Mouse (Mus musculus): Measurements from ENCODE around the gene Ube2c. TPM values are rescaled to one million over a fixed set of nuclear protein-coding genes. Genes with fewer than 3 reads are reported as not detected.

Gene Ube2c
- total and polyA plus RNA-seq, 3 experiments = 177 to 365 (median 257) TPM

DNA sequence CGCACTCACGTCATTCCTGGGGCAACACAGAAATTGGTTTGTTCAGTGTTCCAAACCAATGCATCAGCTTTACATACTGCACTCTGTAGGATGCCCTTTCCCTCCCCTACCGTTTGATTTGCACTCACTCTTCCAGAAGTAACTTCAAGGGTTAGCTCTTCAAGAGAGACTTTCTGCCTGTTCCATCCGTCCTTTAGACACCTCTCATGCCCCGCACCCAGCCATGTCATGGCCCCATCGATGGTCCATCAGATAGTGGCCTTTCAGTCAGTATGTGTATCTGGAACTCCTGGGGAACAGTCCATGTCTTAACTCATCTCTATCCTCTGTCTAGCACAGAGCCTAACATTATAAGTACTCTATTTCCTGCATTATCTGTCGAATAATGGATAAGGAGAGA is 7.1 kb upstream of the Ube2c start:
- peaks cover 4 to 8% of the 10 kb centered on the region in 2 experiments for H3K36me3 ChIP-seq (ENCODE audit: control insufficient read depth in 1 of 2, insufficient read depth in 2 of 2, low read length in 2 of 2)
- no peak overlapping the region for H3K4me3 ChIP-seq (ENCODE audit: control insufficient read depth in 1 of 2, insufficient read depth in 1 of 2, low read depth in 2 of 2, low read length in 2 of 2)
- no peaks in the 10 kb centered on the region for H3K4me1 ChIP-seq (ENCODE audit: control insufficient read depth in 1 of 2, insufficient read depth in 2 of 2, low read length in 2 of 2)

DNA sequence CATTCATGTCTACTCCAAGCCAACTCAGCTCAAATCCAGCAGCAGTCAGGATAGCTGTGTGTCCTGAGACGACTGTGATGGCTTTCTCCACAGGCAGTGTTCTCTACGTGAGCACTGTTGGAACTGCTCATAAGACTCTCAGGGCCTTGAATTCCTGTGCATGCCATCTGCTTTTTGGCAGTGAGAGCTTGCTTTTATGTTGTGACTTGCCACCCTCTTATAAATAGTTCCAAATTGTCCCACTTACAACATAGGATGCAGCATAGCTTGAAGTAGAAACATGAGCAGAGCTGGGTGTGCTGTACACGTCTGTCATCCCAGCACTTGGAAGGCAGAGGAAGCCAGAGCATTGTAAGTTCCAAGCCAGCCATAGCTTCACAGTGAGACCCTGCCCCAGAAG is 3.9 kb upstream of the Ube2c start:
- DNase-seq (ENCODE audit: low read depth, low spot score) = no peak
- Histone ChIP-seq H3K79me2 (ENCODE audit: control insufficient read depth, insufficient read depth, low read length, poor library complexity) (peaks cover 13% of the 10 kb centered on the region), H3K36me3 (ENCODE audit: control insufficient read depth in 1 of 2, insufficient read depth in 2 of 2, low read length in 2 of 2) (peaks cover 0 to 2% of the 10 kb centered on the region in 2 experiments; a peak in 3 of 4 replicates), H3K27ac (ENCODE audit: control insufficient read depth, low read depth, low read length) (no peak overlapping the region), H3K27me3 (ENCODE audit: control insufficient read depth in 1 of 2, insufficient read depth in 2 of 2, low read length in 2 of 2) (no peaks in the 10 kb centered on the region), H3K9ac (ENCODE audit: control insufficient read depth, low read depth, low read length, poor library complexity, severe bottlenecking) (no peak overlapping the region), H3K9me3 (replicated peaks; ENCODE audit: insufficient read depth, low read length) (no peaks in the 10 kb centered on the region), H3K4me1 (ENCODE audit: control insufficient read depth in 1 of 2, insufficient read depth in 2 of 2, low read length in 2 of 2) (peaks cover 0 to 3% of the 10 kb centered on the region in 2 experiments; a peak in 1 of 4 replicates), H3K4me3 (ENCODE audit: control insufficient read depth in 1 of 2, insufficient read depth in 1 of 2, low read depth in 2 of 2, low read length in 2 of 2) (no peak overlapping the region)
- TF ChIP-seq E2F4 (IDR thresholded peaks at IDR 0.05; ENCODE audit: borderline replicate concordance, low read depth, low read length) (no peak), MXI1 (IDR thresholded peaks at IDR 0.05; ENCODE audit: low read depth, low read length) (no peak), CTCF (IDR thresholded peaks at IDR 0.05 in 2 of 3, conservative IDR thresholded peaks at IDR 0.05 in 1 of 3; ENCODE audit: control insufficient read depth in 1 of 3, insufficient read depth in 1 of 3, low read depth in 2 of 3, low read length in 3 of 3, poor library complexity in 1 of 3, severe bottlenecking in 1 of 3) (no peak), ZNF384 (IDR thresholded peaks at IDR 0.05; ENCODE audit: low read depth, low read length) (no peak), RCOR1 (IDR thresholded peaks at IDR 0.05; ENCODE audit: low read depth, low read length) (no peak), USF1 (IDR thresholded peaks at IDR 0.05; ENCODE audit: low read depth, low read length) (no peak), MAFK (IDR thresholded peaks at IDR 0.05; ENCODE audit: borderline replicate concordance, low read depth, low read length) (no peak), MEF2A (IDR thresholded peaks at IDR 0.05; ENCODE audit: extremely low read depth, insufficient replicate concordance, low read depth, low read length, poor library complexity, severe bottlenecking) (no peak)

More for the DNA sequence above, 7.1 kb upstream of the Ube2c start:
- Histone ChIP-seq H3K9me3 (replicated peaks; ENCODE audit: insufficient read depth, low read length) (no peaks in the 10 kb centered on the region), H3K9ac (ENCODE audit: control insufficient read depth, low read depth, low read length, poor library complexity, severe bottlenecking) (no peak overlapping the region), H3K27ac (ENCODE audit: control insufficient read depth, low read depth, low read length) (no peak overlapping the region), H3K27me3 (ENCODE audit: control insufficient read depth in 1 of 2, insufficient read depth in 2 of 2, low read length in 2 of 2) (no peaks in the 10 kb centered on the region), H3K79me2 (ENCODE audit: control insufficient read depth, insufficient read depth, low read length, poor library complexity) (no peaks in the 10 kb centered on the region)
- no peak for DNase-seq (ENCODE audit: low read depth, low spot score)
- no peak for TF ChIP-seq MYC (IDR thresholded peaks at IDR 0.05; ENCODE audit: low read depth, low read length)
- TF ChIP-seq GABPA (IDR thresholded peaks at IDR 0.05; ENCODE audit: low read depth, low read length) = no peak
- no peak for TF ChIP-seq ZC3H11A (IDR thresholded peaks at IDR 0.05; ENCODE audit: low read depth, low read length)

DNA sequence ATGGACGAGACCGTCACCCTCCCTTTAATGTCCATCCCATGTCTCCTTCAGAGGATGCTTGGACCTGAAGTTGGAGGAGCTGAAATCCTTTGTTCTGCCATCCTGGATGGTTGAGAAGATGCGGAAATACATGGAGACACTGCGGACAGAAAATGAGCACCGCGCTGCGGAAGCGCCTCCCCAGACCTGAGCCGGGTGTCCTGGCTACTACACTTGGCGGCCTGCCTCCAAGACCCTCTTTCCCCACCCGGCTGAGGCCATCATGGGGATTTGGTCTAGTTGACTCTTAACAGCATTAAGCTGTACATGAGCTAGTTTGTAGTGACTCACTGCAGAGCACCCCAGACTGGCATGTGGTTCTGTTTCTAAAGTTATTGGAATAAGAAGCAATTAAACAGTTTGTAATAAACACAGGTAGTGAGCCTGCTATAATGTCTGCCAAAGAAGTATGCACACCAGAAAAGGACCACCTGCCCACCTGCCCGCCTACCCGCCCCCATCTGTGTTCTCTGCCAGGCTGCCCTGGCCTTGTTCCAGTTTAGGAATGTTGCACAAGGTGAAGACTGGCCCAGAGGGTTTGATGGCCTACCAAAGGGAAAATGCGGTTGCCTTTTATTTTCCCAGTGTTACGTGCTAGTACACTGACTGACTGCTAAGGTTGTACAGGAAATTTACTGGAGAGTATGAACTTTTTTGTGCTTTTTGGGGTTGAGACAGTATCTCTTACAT is 1.7 kb upstream of the Ube2c start:
- Histone ChIP-seq H3K9me3 (replicated peaks; ENCODE audit: insufficient read depth, low read length) (no peaks in the 10 kb centered on the region), H3K79me2 (ENCODE audit: control insufficient read depth, insufficient read depth, low read length, poor library complexity) (peaks cover 24% of the 10 kb centered on the region), H3K27ac (ENCODE audit: control insufficient read depth, low read depth, low read length) (no peak overlapping the region), H3K36me3 (ENCODE audit: control insufficient read depth in 1 of 2, insufficient read depth in 2 of 2, low read length in 2 of 2) (peaks cover 2 to 22% of the 10 kb centered on the region in 2 experiments), H3K4me3 (ENCODE audit: control insufficient read depth in 1 of 2, insufficient read depth in 1 of 2, low read depth in 2 of 2, low read length in 2 of 2) (no peak overlapping the region), H3K4me1 (ENCODE audit: control insufficient read depth in 1 of 2, insufficient read depth in 2 of 2, low read length in 2 of 2) (peaks cover 3 to 21% of the 10 kb centered on the region in 2 experiments; a peak in 3 of 4 replicates), H3K9ac (ENCODE audit: control insufficient read depth, low read depth, low read length, poor library complexity, severe bottlenecking) (no peak overlapping the region), H3K27me3 (ENCODE audit: control insufficient read depth in 1 of 2, insufficient read depth in 2 of 2, low read length in 2 of 2) (no peaks in the 10 kb centered on the region)
- no peak for DNase-seq (ENCODE audit: low read depth, low spot score)
- TF ChIP-seq MEF2A (IDR thresholded peaks at IDR 0.05; ENCODE audit: extremely low read depth, insufficient replicate concordance, low read depth, low read length, poor library complexity, severe bottlenecking) (no peak), USF2 (IDR thresholded peaks at IDR 0.05; ENCODE audit: borderline replicate concordance in 1 of 2, insufficient read depth in 1 of 2, low read depth in 1 of 2, low read length in 2 of 2) (no peak), RCOR1 (IDR thresholded peaks at IDR 0.05; ENCODE audit: low read depth, low read length) (no peak), MAX (IDR thresholded peaks at IDR 0.05; ENCODE audit: low read length) (no peak), GATA1 (IDR thresholded peaks at IDR 0.05; ENCODE audit: low read depth, low read length) (no peak), USF1 (IDR thresholded peaks at IDR 0.05; ENCODE audit: low read depth, low read length) (no peak), POLR2A (IDR thresholded peaks at IDR 0.05; ENCODE audit: control insufficient read depth in 1 of 2, insufficient read depth in 1 of 2, low read depth in 1 of 2, low read length in 2 of 2, poor library complexity in 1 of 2) (no peak), MYC (IDR thresholded peaks at IDR 0.05; ENCODE audit: low read depth, low read length) (no peak), TBP (IDR thresholded peaks at IDR 0.05; ENCODE audit: low read depth, low read length) (no peak), SMC3 (IDR thresholded peaks at IDR 0.05; ENCODE audit: low read depth, low read length) (no peak), MYB (IDR thresholded peaks at IDR 0.05; ENCODE audit: low read depth, low read length) (no peak), ZC3H11A (IDR thresholded peaks at IDR 0.05; ENCODE audit: low read depth, low read length) (no peak), TAL1 (IDR thresholded peaks at IDR 0.05; ENCODE audit: low read length) (no peak), ETS1 (IDR thresholded peaks at IDR 0.05; ENCODE audit: low read depth, low read length) (no peak)

All from MEL (cell line).